8 mouse cellular contexts compared by ENCODE assay signal in genomic region chr7:126799468-126800268, GRCm38 (mm10). TPM values are rescaled to one million over a fixed set of nuclear protein-coding genes. Genes with fewer than 3 reads are reported as not detected.
A peak's percentile ranks its signal among the peaks of the same experiment; 100 is the strongest.
DNase-seq lines count a peak whose midpoint lies in the region; ATAC-seq and TF ChIP-seq lines count a peak whose summit lies in the region.

No protein-coding gene starts in this region.

- H3K9me3 ChIP-seq in kidney, embryonic 15.5 days (replicated peaks): no peaks in the 10 kb centered on the region
- no peaks in the 10 kb centered on the region for H3K9me3 ChIP-seq in E14TG2a.4 (ENCODE audit: low read length)
- H3K9me3 ChIP-seq in forebrain, postnatal 0 days (ENCODE audit: low read length): no peaks in the 10 kb centered on the region
- H3K9me3 ChIP-seq in midbrain, embryonic 13.5 days: no peaks in the 10 kb centered on the region

- H3K27me3 ChIP-seq in kidney, embryonic 15.5 days: no peaks in the 10 kb centered on the region
- H3K27me3 ChIP-seq in E14TG2a.4 (ENCODE audit: insufficient read depth, low read length): no peaks in the 10 kb centered on the region
- no peaks in the 10 kb centered on the region for H3K27me3 ChIP-seq in forebrain, postnatal 0 days (ENCODE audit: insufficient read depth, low read length)
- no peaks in the 10 kb centered on the region for H3K27me3 ChIP-seq in midbrain, embryonic 13.5 days

- peaks cover 50% of the 10 kb centered on the region for H3K4me1 ChIP-seq in kidney, embryonic 15.5 days
- H3K4me1 ChIP-seq in E14TG2a.4 (replicated peaks; ENCODE audit: low read depth, low read length): peaks cover 54% of the 10 kb centered on the region
- H3K4me1 ChIP-seq in forebrain, postnatal 0 days (ENCODE audit: insufficient read depth): peaks cover 7% of the 10 kb centered on the region
- H3K4me1 ChIP-seq in midbrain, embryonic 13.5 days (replicated peaks): peaks cover 36% of the 10 kb centered on the region

- ATAC-seq in kidney, embryonic 15.5 days (replicated peaks; ENCODE audit: low FRiP score): peak; percentile 90
- ATAC-seq in forebrain, postnatal 0 days: peak; percentile 93
- peak; percentile 78 for ATAC-seq in inflammation-experienced regulatory T-cells, adult 6 months
- ATAC-seq in midbrain, embryonic 13.5 days: peak; percentile 93

- peak overlapping the region; percentile 64 for H3K9ac ChIP-seq in kidney, embryonic 15.5 days
- H3K9ac ChIP-seq in forebrain, postnatal 0 days: peak overlapping the region; percentile 81
- peak overlapping the region; percentile 80 for H3K9ac ChIP-seq in midbrain, embryonic 13.5 days (replicated peaks)

- DNase-seq in kidney, postnatal 25 days: no peak
- peak; percentile 76 for DNase-seq in cerebellum, adult 11 months
- DNase-seq in forebrain, postnatal 0 days: peak; percentile 92
- DNase-seq in T-cell, adult 2 months (ENCODE audit: low spot score): no peak

- H3K36me3 ChIP-seq in kidney, embryonic 15.5 days: peaks cover 49% of the 10 kb centered on the region
- H3K36me3 ChIP-seq in E14TG2a.4 (ENCODE audit: insufficient read depth, low read length): peaks cover 68% of the 10 kb centered on the region
- peaks cover 29% of the 10 kb centered on the region for H3K36me3 ChIP-seq in forebrain, postnatal 0 days (ENCODE audit: insufficient read depth)
- H3K36me3 ChIP-seq in midbrain, embryonic 13.5 days: peaks cover 34% of the 10 kb centered on the region

- no peak for TF ChIP-seq CTCF in E14TG2a.4 (conservative IDR thresholded peaks at IDR 0.05; ENCODE audit: low read length)
- TF ChIP-seq CTCF in forebrain, postnatal 0 days (IDR thresholded peaks at IDR 0.05; ENCODE audit: low read depth): peak; percentile 56

- H3K27ac ChIP-seq in kidney, embryonic 15.5 days: peak overlapping the region; percentile 99
- H3K27ac ChIP-seq in forebrain, postnatal 0 days (ENCODE audit: low read depth, low read length): peak overlapping the region; percentile 95
- H3K27ac ChIP-seq in midbrain, embryonic 13.5 days: peak overlapping the region; percentile 91

- H3K4me3 ChIP-seq in kidney, embryonic 15.5 days (replicated peaks): peak overlapping the region; percentile 81
- peak overlapping the region; percentile 87 for H3K4me3 ChIP-seq in E14TG2a.4 (replicated peaks; ENCODE audit: low read length)
- peak overlapping the region; percentile 81 for H3K4me3 ChIP-seq in forebrain, postnatal 0 days (ENCODE audit: low read depth, low read length)
- peak overlapping the region; percentile 84 for H3K4me3 ChIP-seq in midbrain, embryonic 13.5 days (replicated peaks)

- under 1% methylated on average over 38 of the region's 38 CpGs for WGBS in kidney, embryonic 15.5 days
- WGBS in forebrain, postnatal 0 days: 2% methylated on average over 38 of the region's 38 CpGs
- WGBS in midbrain, embryonic 13.5 days: under 1% methylated on average over 36 of the region's 38 CpGs

- H3K4me2 ChIP-seq in kidney, embryonic 15.5 days: peak overlapping the region; percentile 75
- peak overlapping the region; percentile 77 for H3K4me2 ChIP-seq in forebrain, postnatal 0 days (ENCODE audit: low read depth)
- peak overlapping the region; percentile 82 for H3K4me2 ChIP-seq in midbrain, embryonic 13.5 days (replicated peaks)

RNA-seq across cellular contexts. Expression of gene Fam57b, which starts 2.2 kb away (rescaled TPM):
- polyA plus RNA-seq in kidney, embryonic 15.5 days (2015; fragmentation: Nextera tagmentation; extraction: Ambion mirVana): 0.52 and 0.54 TPM in 2 replicates
- 33.2 and 34.4 TPM in 2 replicates for total RNA-seq in forebrain, postnatal 0 days (2014; rRNA removed)
- polyA plus RNA-seq in forebrain, postnatal 0 days (2015; fragmentation: Nextera tagmentation; extraction: Ambion mirVana): 39.0 and 42.6 TPM in 2 replicates
- polyA plus RNA-seq in inflammation-experienced regulatory T-cells, adult 6 months (2017; shearing (Covaris generic)): not detected
- 48.3 and 52.6 TPM in 2 replicates for polyA plus RNA-seq in midbrain, embryonic 13.5 days (2015; fragmentation: Nextera tagmentation; extraction: Ambion mirVana)

RNA-seq across cellular contexts. Expression of gene Ppp4c, which starts 7.4 kb away (rescaled TPM):
- polyA plus RNA-seq in kidney, embryonic 15.5 days (2015; fragmentation: Nextera tagmentation; extraction: Ambion mirVana): 257 and 272 TPM in 2 replicates
- total RNA-seq in forebrain, postnatal 0 days (2014; rRNA removed): 114 and 119 TPM in 2 replicates
- 161 and 172 TPM in 2 replicates for polyA plus RNA-seq in forebrain, postnatal 0 days (2015; fragmentation: Nextera tagmentation; extraction: Ambion mirVana)
- 100 to 1,000 TPM; 118 to 168 (median 129) TPM for polyA plus RNA-seq in inflammation-experienced regulatory T-cells, adult 6 months (2017; shearing (Covaris generic))
- 224 and 241 TPM in 2 replicates for polyA plus RNA-seq in midbrain, embryonic 13.5 days (2015; fragmentation: Nextera tagmentation; extraction: Ambion mirVana)

RNA-seq across cellular contexts. Expression of gene Tbx6, which starts 18.4 kb away (rescaled TPM):
- polyA plus RNA-seq in kidney, embryonic 15.5 days (2015; fragmentation: Nextera tagmentation; extraction: Ambion mirVana): 0.37 and 0.51 TPM in 2 replicates
- 0.31 and 0.38 TPM in 2 replicates for total RNA-seq in forebrain, postnatal 0 days (2014; rRNA removed)
- 0.10 and 0.11 TPM in 2 replicates for polyA plus RNA-seq in forebrain, postnatal 0 days (2015; fragmentation: Nextera tagmentation; extraction: Ambion mirVana)
- polyA plus RNA-seq in inflammation-experienced regulatory T-cells, adult 6 months (2017; shearing (Covaris generic)): 1 to 10 TPM; 2.1 to 3.9 (median 3.7) TPM
- polyA plus RNA-seq in midbrain, embryonic 13.5 days (2015; fragmentation: Nextera tagmentation; extraction: Ambion mirVana): 0.36 and 0.49 TPM in 2 replicates

RNA-seq across cellular contexts. Expression of gene Ypel3, which starts 22.9 kb away (rescaled TPM):
- 81.5 and 82.2 TPM in 2 replicates for polyA plus RNA-seq in kidney, embryonic 15.5 days (2015; fragmentation: Nextera tagmentation; extraction: Ambion mirVana)
- 162 and 237 TPM in 2 replicates for total RNA-seq in forebrain, postnatal 0 days (2014; rRNA removed)
- polyA plus RNA-seq in forebrain, postnatal 0 days (2015; fragmentation: Nextera tagmentation; extraction: Ambion mirVana): 223 and 250 TPM in 2 replicates
- polyA plus RNA-seq in inflammation-experienced regulatory T-cells, adult 6 months (2017; shearing (Covaris generic)): 100 to 1,000 TPM in 1 of 3 experiments, 10 to 100 TPM in 2; 51.9 to 107 (median 70.2) TPM
- polyA plus RNA-seq in midbrain, embryonic 13.5 days (2015; fragmentation: Nextera tagmentation; extraction: Ambion mirVana): 163 and 180 TPM in 2 replicates

RNA-seq across cellular contexts. Expression of gene 4930451I11Rik, which starts 31.8 kb away (rescaled TPM):
- not detected in 2 replicates for polyA plus RNA-seq in kidney, embryonic 15.5 days (2015; fragmentation: Nextera tagmentation; extraction: Ambion mirVana)
- total RNA-seq in forebrain, postnatal 0 days (2014; rRNA removed): not detected in 2 replicates
- polyA plus RNA-seq in forebrain, postnatal 0 days (2015; fragmentation: Nextera tagmentation; extraction: Ambion mirVana): 0.62 TPM in 1 of 2 replicates, not detected in the other
- not detected for polyA plus RNA-seq in inflammation-experienced regulatory T-cells, adult 6 months (2017; shearing (Covaris generic))
- not detected in 2 replicates for polyA plus RNA-seq in midbrain, embryonic 13.5 days (2015; fragmentation: Nextera tagmentation; extraction: Ambion mirVana)

Comparison
In these comparisons a context has a peak if more than half of its experiments do, and no peak if none do; other contexts are left out.
1. DNase-seq: peak in cerebellum, adult 11 months (single experiment) and forebrain, postnatal 0 days (single experiment); none in kidney, postnatal 25 days (0 of 2) and T-cell, adult 2 months (single experiment).
2. RNA of gene Fam57b, which starts 2.2 kb away (polyA plus RNA-seq): 48.3 to 52.6 TPM in midbrain, embryonic 13.5 days and 39.0 to 42.6 TPM in forebrain, postnatal 0 days; 0.52 to 0.54 TPM in kidney, embryonic 15.5 days and not detected in inflammation-experienced regulatory T-cells, adult 6 months; every median in the first group is over 10 times any median in the second.
3. Peak in every context shown above with its lines, with median percentiles within 50 percentile points of each other: ATAC-seq, H3K27ac ChIP-seq, H3K4me2 ChIP-seq, H3K4me3 ChIP-seq and H3K9ac ChIP-seq.